Mouse (Mus musculus): Measurements from ENCODE around the gene Cd63.

Gene Cd63

DNA sequence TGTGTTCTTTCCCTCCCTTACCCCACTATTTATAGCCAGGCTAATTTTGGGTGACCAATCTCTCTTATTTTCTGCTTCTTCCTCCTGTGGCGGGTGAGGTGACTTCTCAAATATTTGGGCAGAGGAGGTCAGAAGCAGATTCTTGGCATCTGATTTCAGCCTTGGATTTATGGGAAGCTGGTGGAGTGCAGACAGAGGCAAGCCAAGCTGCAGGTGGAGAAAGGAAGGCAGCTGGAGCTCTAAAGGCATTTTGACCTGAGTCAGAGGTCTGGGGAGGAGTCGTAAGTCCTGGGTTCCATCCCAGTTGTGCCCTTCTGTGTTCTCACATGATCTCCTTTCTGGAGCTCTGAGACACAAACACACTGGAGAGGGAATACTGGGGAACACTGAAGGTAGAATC lies 30.7 kb downstream of the Cd63 start:
- no peak for DNase-seq

GRCm38 (mm10) chr10:128933574-128933973 lies 32.8 kb downstream of the Cd63 start, which contains the start of gene Itga7:
Gene Itga7, plus strand, starts transcription at chr10:128933818.
- DNase-seq: no peak

GRCm38 (mm10) chr10:128933976-128934721 lies 33.4 kb downstream of the Cd63 start:
- no peak for DNase-seq

GRCm38 (mm10) chr10:128934997-128935787 lies 34.4 kb downstream of the Cd63 start:
- DNase-seq: no peak

- DNase-seq: no peak
Observed at GRCm38 (mm10) chr10:128935826-128936440, 35.1 kb downstream of the Cd63 start.

- DNase-seq: no peak
Observed at GRCm38 (mm10) chr10:128937756-128938390, 37.1 kb downstream of the Cd63 start.

DNA sequence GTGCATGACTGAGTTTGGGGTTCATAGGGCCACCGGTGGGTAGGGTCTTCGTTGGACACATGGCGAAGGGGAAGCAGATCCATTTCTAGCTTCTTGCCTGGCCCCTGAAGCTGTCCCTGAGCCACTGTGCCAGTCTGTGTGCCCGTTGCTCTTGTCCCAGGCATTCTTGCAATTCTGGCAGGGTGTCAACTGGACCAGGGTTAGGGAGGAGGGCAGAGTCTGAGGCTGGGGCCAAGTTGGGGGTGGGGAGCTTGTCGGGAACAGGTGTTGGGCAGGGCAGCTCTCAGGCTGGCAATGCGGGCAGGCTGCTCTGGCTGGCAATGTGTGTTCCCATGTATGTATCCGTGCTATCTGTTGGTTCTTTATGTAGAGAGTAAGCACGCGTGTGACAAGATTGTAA lies 37.7 kb downstream of the Cd63 start:
- no peak for DNase-seq

GRCm38 (mm10) chr10:128938974-128939373 lies 38.2 kb downstream of the Cd63 start:
- DNase-seq: no peak

DNA sequence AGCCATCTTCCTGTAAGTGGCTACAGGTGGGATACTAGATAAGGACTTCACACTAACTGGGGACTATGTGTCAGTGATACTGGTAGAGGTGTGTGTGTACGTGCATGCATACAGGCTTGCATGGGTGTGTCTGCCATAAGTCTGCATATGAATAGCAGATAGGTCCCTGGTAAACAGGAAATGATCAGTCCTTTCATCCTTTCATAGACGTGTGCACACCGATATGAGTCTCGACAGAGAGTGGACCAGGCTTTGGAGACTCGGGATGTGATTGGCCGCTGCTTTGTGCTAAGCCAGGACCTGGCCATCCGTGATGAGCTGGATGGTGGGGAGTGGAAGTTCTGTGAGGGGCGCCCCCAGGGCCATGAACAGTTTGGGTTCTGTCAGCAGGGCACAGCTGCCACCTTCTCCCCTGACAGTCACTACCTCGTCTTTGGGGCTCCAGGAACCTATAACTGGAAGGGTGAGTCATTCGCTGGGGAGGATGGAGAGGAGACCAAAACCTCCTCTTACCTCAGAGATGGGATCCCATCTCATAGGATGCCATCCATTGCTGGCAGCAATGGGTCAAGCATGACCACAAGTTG lies 39.8 kb downstream of the Cd63 start:
- no peak for DNase-seq

- DNase-seq: peak; percentile 23
Observed at GRCm38 (mm10) chr10:128945675-128946074, 44.9 kb downstream of the Cd63 start.

DNA sequence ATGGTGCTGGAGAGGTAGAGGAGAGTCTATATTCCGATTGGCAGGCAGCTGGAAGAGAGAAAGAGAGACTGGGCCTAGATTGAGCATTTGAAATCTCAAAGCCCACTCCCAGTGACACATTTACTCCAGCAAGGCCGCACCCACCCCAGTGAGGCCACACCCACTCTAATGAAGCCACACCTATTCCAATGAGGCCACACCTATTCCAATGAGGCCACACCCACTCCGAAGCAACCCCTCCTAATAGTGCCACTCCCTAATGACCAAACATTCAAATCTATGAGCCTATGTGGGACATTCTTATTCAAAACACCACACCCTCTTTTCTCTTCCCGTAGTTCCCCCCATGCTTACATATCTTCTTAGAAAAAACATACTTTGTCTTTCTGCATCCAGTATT lies 46.7 kb downstream of the Cd63 start:
- DNase-seq: no peak

GRCm38 (mm10) chr10:128950208-128950887 lies 49.6 kb downstream of the Cd63 start:
- DNase-seq: no peak

DNA sequence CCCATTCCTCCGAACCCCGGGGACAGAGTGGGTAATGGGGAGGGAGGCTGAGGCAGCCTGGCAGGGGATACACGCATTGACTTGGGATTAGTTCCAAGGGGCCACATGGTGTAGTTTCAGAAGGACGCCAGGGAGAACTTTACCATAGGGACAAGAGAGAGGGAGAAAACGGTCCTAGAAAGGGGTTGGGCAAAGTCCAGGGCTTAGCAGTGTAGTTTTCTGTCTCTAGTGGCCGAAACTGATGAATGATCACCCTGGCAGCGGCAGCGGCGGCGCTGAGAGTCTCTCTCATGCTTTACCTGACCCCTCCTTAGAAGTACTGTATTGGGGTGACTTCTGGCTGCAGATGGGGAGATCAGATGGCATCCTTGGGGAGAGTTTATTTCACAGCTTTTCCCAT lies 57.6 kb downstream of the Cd63 start:
- DNase-seq: no peak

GRCm38 (mm10) chr10:128960142-128960541 lies 59.4 kb downstream of the Cd63 start:
- DNase-seq: no peak

- peak; percentile 79 for DNase-seq
Observed at GRCm38 (mm10) chr10:128960590-128961584, 60.1 kb downstream of the Cd63 start, which contains the start of gene Mettl7b. Gene Mettl7b, minus strand, starts transcription at chr10:128960988.

Data from thymus, postnatal 25 days (tissue).